Mouse (Mus musculus) lung, postnatal 0 days (tissue): ENCODE data around the gene Gpam. TPM values are rescaled to one million over a fixed set of nuclear protein-coding genes. Genes with fewer than 3 reads are reported as not detected.

Source experiments
- ATAC-seq: fragments of 200-750 bp; cut with Nextera tagmentation; 2 replicates; pipeline ENCODE4 v1.8.0; 2017; ENCODE audit warnings: moderate library complexity
- DNase-seq: peaks from one replicate; pipeline ENCODE4 v3.0.0-alpha.2; 2016; ENCODE audit warnings: low spot score
- H3K27ac ChIP-seq: fragments of 300-500 bp; sonication (generic); 2 replicates; pipeline ENCODE4 v1.5.1; 2014; ENCODE audit warnings: antibody characterized with exemption, mild to moderate bottlenecking, low read length, mixed read lengths
- H3K27me3 ChIP-seq: fragments of 300-500 bp; sonication (generic); replicated peaks from 2 replicates; pipeline ENCODE4 v1.6.1; 2014; ENCODE audit warnings: low read length, mixed read lengths; ENCODE audit not compliant: insufficient read depth
- H3K36me3 ChIP-seq: fragments of 300-500 bp; sonication (generic); 2 replicates; pipeline ENCODE4 v1.6.1; 2014; ENCODE audit warnings: low read length, mixed read lengths; ENCODE audit not compliant: insufficient read depth
- H3K4me1 ChIP-seq: fragments of 300-500 bp; sonication (generic); 2 replicates; pipeline ENCODE4 v1.6.1; 2014; ENCODE audit warnings: antibody characterized with exemption, low read depth, low read length, mixed read lengths; ENCODE audit not compliant: insufficient read depth
- H3K4me2 ChIP-seq: fragments of 300-500 bp; sonication (generic); replicated peaks from 2 replicates; pipeline ENCODE4 v1.6.1; 2014; ENCODE audit warnings: low read depth, mild to moderate bottlenecking, low read length, moderate library complexity, mixed read lengths
- H3K4me3 ChIP-seq: fragments of 300-500 bp; sonication (generic); 2 replicates; pipeline ENCODE4 v1.5.1; 2014; ENCODE audit warnings: low read depth, low read length
- H3K9ac ChIP-seq: fragments of 300-500 bp; sonication (generic); replicated peaks from 2 replicates; pipeline ENCODE4 v1.6.1; 2014; ENCODE audit warnings: low read depth, mild to moderate bottlenecking
- H3K9me3 ChIP-seq: fragments of 300-500 bp; sonication (generic); 2 replicates; pipeline ENCODE4 v1.6.1; 2016; ENCODE audit warnings: low read length, mixed read lengths
- CTCF ChIP-seq: IDR thresholded peaks from 2 replicates; pipeline ENCODE4 v1.5.1; 2016; ENCODE audit warnings: antibody characterized with exemption, mild to moderate bottlenecking
- EP300 ChIP-seq: IDR thresholded peaks from 2 replicates; pipeline ENCODE4 v1.6.1; 2016; ENCODE audit warnings: antibody characterized with exemption, mild to moderate bottlenecking, control low read depth
- WGBS: fragments of 180-500 bp; shearing (Covaris S2); extraction: QIAGEN DNeasy Blood & Tissue Kit; methylation state at CpG from one replicate; pipeline ENCODE4 v1.1.7; 2014; 5-methylcytosine and 5-hydroxymethylcytosine counted together
- polyA plus RNA-seq: library from polyadenylated mRNA; unstranded; fragments of >200 nt; fragmentation: Nextera tagmentation; extraction: Ambion mirVana; gene quantifications from 2 replicates; pipeline ENCODE4 v1.2.1, GENCODE M21; 2015

Gene Gpam
- polyA plus RNA-seq, 1 experiment from 2014 or later, result 41.4 TPM

DNA sequence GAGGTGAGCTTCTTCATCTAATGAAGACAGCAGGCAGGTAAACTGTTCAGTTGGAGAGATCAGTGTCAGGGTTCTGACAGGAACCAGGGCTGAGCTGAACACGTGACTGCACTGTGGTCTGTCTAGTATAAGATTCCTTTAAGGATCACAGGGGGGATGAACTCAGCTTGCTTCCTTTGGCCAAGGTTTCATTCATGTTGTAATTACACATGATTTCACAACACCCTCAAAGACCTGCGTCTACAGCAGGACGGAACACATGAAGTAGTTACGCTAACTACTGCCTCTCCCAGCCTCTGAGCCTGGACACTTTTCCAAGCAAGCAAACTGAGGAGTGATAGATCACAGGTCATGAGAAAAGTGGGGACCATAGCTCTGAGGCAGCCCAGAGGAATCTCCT is 11.5 kb downstream of the Gpam start:
- WGBS, result 47% methylated on average over 4 of the region's 4 CpGs
- TF ChIP-seq CTCF (no peak), EP300 (no peak)
- Histone ChIP-seq H3K36me3 (no peaks in the 10 kb centered on the region), H3K4me1 (no peaks in the 10 kb centered on the region), H3K4me2 (no peak overlapping the region), H3K4me3 (no peak overlapping the region), H3K9me3 (no peaks in the 10 kb centered on the region), H3K27ac (no peak overlapping the region), H3K27me3 (no peaks in the 10 kb centered on the region), H3K9ac (no peak overlapping the region)
- peak; percentile 67 for DNase-seq
- ATAC-seq, result peak; percentile 50

DNA sequence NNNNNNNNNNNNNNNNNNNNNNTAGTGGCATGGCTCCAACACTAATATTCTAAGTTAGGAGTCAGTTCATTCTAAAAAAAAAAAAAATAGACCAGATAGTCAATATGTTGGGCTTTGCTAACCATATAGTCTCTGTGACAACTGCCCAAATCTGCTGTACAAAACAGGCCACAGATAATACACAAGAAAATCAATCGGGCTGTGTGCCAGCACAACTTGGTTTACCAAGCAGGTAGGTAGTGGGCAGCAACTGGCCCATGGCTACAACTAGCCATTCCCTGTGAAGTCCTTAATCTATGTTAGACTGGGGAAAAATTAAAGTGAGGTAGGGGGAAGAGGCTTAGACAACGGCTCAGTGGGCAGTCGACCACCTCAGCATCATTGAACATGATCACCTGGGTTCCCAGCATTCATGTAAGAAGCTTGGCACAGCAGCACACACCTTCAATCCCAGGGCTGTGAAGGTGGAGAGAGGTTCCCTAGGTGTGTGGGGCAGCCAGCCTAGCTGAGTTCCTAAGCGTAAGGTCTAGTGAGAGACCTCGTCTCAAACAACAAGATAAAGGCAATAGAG is 12.1 kb downstream of the Gpam start:
- Histone ChIP-seq H3K4me3 (no peak overlapping the region), H3K27me3 (no peaks in the 10 kb centered on the region), H3K4me2 (no peak overlapping the region), H3K9me3 (no peaks in the 10 kb centered on the region), H3K36me3 (no peaks in the 10 kb centered on the region), H3K4me1 (no peaks in the 10 kb centered on the region), H3K27ac (no peak overlapping the region), H3K9ac (no peak overlapping the region)
- TF ChIP-seq CTCF (no peak), EP300 (no peak)
- ATAC-seq, result no peak
- WGBS, result 88% methylated on average over 5 of the region's 5 CpGs
- DNase-seq, result no peak

DNA sequence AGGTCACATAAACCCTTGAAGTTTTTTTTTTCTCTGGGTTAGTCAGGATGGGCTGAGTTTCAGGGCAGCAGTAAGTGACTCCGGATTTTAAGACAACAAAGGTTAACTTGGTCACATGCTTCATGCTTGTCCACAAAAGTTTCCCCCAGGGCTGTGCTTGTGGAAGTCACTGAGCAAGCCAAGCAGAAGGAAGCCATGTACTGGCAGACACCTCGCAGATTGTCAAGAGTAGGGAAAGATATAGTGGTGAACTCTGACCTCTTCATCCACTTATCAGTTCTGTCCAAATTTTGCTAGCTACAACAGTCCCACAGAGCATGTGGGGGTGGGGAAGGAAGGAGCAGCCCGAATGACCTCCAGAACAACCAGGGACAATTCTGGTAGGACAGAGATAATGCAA is 19.1 kb downstream of the Gpam start:
- Histone ChIP-seq H3K9me3 (no peaks in the 10 kb centered on the region), H3K27me3 (no peaks in the 10 kb centered on the region), H3K27ac (no peak overlapping the region), H3K4me2 (no peak overlapping the region), H3K9ac (no peak overlapping the region), H3K4me1 (no peaks in the 10 kb centered on the region; the same call in 1 of the 2 replicates), H3K36me3 (no peaks in the 10 kb centered on the region), H3K4me3 (no peak overlapping the region)
- TF ChIP-seq EP300 (no peak), CTCF (no peak)
- no peak for ATAC-seq
- DNase-seq, result no peak
- 20% methylated on average over 3 of the region's 3 CpGs for WGBS

DNA sequence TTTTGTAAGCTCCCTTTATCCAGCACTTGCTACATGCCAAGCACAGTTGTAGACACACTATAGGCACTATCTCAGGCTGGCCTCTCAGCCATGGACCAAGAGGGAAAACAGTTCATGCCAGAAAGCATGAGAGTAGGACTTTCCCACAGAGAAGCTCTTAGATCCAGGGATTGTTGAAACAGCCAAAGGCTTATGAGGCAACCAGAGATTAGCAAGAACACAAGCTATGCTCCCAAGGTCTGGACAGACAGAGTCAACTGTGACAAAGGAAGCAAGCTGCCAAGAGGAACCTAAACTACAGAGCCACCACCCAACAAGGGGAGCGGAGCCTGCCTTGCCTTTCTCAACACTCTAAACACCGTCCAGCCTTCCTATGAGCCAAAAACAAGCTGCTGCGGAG is 21.1 kb downstream of the Gpam start:
- ATAC-seq (0 out of 2 replicates have a peak, but pooled peaks have one; percentile 2), DNase-seq (peak; percentile 67)
- Histone ChIP-seq H3K4me2 (no peak overlapping the region), H3K9me3 (no peaks in the 10 kb centered on the region), H3K27ac (0 out of 2 replicates have a peak overlapping the region, but pooled peaks have one; percentile 20), H3K36me3 (no peaks in the 10 kb centered on the region), H3K9ac (no peak overlapping the region), H3K27me3 (no peaks in the 10 kb centered on the region), H3K4me3 (no peak overlapping the region), H3K4me1 (no peaks in the 10 kb centered on the region; the same call in 1 of the 2 replicates)
- WGBS, result 54% methylated on average over 3 of the region's 3 CpGs
- TF ChIP-seq EP300 (no peak), CTCF (no peak)

DNA sequence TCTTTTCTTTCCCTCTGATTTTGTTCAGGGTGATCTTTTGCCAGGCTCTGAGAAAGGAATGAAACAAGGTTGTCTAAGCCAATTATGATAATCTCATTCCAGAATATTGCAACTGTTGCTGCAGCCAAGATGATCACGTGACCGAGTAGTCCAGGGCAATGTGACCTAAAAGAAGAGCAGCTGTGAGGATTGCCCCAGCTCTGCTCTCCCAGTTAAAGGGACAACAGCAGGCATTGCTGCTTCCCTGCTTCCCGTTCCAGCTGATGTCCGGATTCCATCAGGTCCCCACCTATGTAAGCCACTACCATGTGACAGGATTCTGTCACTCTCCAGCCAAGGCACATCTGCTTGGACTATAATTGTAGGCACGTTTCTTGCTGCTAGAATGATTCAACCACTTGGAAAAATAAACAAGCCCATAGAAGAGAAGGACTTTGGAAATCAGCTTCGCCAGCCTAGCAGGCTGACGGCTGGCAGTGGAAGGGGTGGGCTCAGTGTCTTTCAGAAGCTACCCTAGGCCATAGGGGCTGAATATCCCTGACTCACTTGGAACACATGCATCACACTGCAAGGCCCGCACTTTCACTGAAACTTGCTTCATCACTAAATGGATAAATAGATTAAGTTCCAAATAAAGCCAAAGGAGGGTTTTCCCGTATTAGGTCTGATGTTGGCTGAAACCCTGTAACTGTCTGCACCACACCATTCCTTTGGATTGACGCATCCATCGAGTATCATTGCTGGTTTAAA is 23.8 kb downstream of the Gpam start:
- H3K9ac ChIP-seq, result no peak overlapping the region
- H3K4me2 ChIP-seq, result peak overlapping the region; percentile 28; the same call in 1 of the 2 replicates
- H3K4me3 ChIP-seq, result peak overlapping the region; percentile 24
- H3K36me3 ChIP-seq, result no peaks in the 10 kb centered on the region
- WGBS, result 31% methylated on average over 11 of the region's 11 CpGs
- ATAC-seq (peak; percentile 59), DNase-seq (peak; percentile 95)
- no peaks in the 10 kb centered on the region for H3K27me3 ChIP-seq
- no peaks in the 10 kb centered on the region for H3K9me3 ChIP-seq
- TF ChIP-seq CTCF (no peak), EP300 (peak; percentile 31; the same call in 1 of the 2 replicates)
- H3K27ac ChIP-seq, result peak overlapping the region; percentile 71
- H3K4me1 ChIP-seq, result peaks cover 7% of the 10 kb centered on the region

DNA sequence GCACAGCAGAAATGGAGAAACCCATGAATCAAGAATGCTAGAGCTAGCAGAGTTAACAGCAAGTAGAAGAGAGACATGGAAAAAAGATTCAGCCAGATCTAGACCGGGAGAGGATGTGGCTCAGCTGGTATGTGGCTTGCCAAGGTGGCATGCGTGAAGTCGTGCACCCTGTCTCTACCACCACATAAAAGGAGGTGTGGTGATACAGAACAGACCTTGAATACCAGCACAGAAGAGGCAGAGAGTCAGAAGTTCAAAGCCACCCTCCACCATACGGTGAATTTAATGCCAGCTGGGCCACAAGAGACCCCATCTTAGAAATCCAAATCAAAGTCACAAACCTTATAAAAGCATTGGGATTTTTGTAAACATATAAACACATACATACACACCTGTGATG is 25.4 kb downstream of the Gpam start:
- H3K36me3 ChIP-seq, result no peaks in the 10 kb centered on the region
- H3K4me3 ChIP-seq, result peak overlapping the region; percentile 24
- 47% methylated on average over 4 of the region's 4 CpGs for WGBS
- H3K27me3 ChIP-seq, result no peaks in the 10 kb centered on the region
- no peak for DNase-seq
- H3K4me1 ChIP-seq, result peaks cover 8% of the 10 kb centered on the region
- no peaks in the 10 kb centered on the region for H3K9me3 ChIP-seq
- TF ChIP-seq EP300 (no peak), CTCF (no peak)
- H3K4me2 ChIP-seq, result peak overlapping the region; percentile 95
- H3K27ac ChIP-seq, result peak overlapping the region; percentile 73; the same call in 1 of the 2 replicates
- ATAC-seq, result no peak
- no peak overlapping the region for H3K9ac ChIP-seq
